Comparison of ENCODE assay signal across 13 mouse cellular contexts in the genomic region with DNA sequence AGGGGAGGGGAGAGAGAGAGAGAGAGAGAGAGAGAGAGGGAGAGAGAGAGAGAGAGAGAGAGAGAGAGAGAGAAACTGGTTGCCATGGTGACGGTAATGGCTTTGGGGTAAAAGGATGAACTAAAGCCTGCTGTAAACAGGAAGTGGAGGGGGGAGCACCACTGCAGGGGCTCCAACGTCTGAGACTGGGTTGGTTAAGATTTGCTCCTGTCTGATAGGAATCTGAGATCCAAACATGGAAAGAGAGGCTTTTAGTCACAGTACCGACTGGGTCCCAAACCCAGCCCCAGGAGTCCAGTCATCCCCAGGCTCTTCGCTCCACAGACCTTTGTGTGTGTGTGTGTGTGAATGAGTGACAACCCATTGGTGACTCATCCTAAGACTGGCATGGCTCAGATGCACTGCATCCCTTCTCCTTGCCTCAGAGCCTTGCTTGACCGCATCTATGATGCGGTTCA. TPM values are rescaled to one million over a fixed set of nuclear protein-coding genes. Genes with fewer than 3 reads are reported as not detected.
DNase-seq lines count a peak whose midpoint lies in the region; ATAC-seq and TF ChIP-seq lines count a peak whose summit lies in the region.
"Had no signal": no experiment of that assay in that cellular context is flagged by ENCODE, and none has a peak within 500 bp of the region (broad histone marks: within the 10 kb centered on the region; RNA-seq: fewer than 3 reads in every experiment).

No protein-coding gene starts in this region.

- WGBS in limb, embryonic 12.5 days = 55% methylated on average over 6 of the region's 6 CpGs
- 54% methylated on average over 6 of the region's 6 CpGs for WGBS in limb, embryonic 10.5 days
- WGBS in intestine, embryonic 15.5 days = 40% methylated on average over 6 of the region's 6 CpGs

- DNase-seq in limb, embryonic 10.5 days (ENCODE audit: low spot score) = no peak
- DNase-seq in 416B (ENCODE audit: low read depth) (peak; percentile 67), NIH3T3 (ENCODE audit: low read depth) (peak; percentile 31)
- peak; percentile 18 for DNase-seq in retina, embryonic 14.5 days (ENCODE audit: low spot score)
- DNase-seq in gastrocnemius, adult 2 months = no peak
- DNase-seq in kidney, postnatal 25 days = no peak
- DNase-seq: kidney, postnatal 36 days had no signal

- H3K36me3 ChIP-seq in limb, embryonic 12.5 days = peaks cover 27% of the 10 kb centered on the region
- H3K36me3 ChIP-seq in limb, embryonic 10.5 days = peaks cover 35% of the 10 kb centered on the region
- H3K36me3 ChIP-seq in intestine, embryonic 15.5 days = peaks cover 8% of the 10 kb centered on the region

- H3K4me3 ChIP-seq in limb, embryonic 12.5 days (replicated peaks) = no peak overlapping the region
- no peak overlapping the region for H3K4me3 ChIP-seq in limb, embryonic 10.5 days
- no peak overlapping the region for H3K4me3 ChIP-seq in gastrocnemius, adult 2 months
- H3K4me3 ChIP-seq in intestine, embryonic 15.5 days (replicated peaks) = no peak overlapping the region
- H3K4me3 ChIP-seq: hindbrain, embryonic 13.5 days; liver, embryonic 15.5 days; stomach, embryonic 15.5 days had no signal

- no peak for TF ChIP-seq CTCF in gastrocnemius, adult 2 months (IDR thresholded peaks at IDR 0.05)

- peaks cover 24% of the 10 kb centered on the region for H3K4me1 ChIP-seq in limb, embryonic 12.5 days (replicated peaks)
- H3K4me1 ChIP-seq in limb, embryonic 10.5 days = peaks cover 40% of the 10 kb centered on the region
- H3K4me1 ChIP-seq in intestine, embryonic 15.5 days (replicated peaks) = peaks cover 14% of the 10 kb centered on the region

- H3K4me2 ChIP-seq in limb, embryonic 12.5 days = no peak overlapping the region
- H3K4me2 ChIP-seq in intestine, embryonic 15.5 days (replicated peaks) = no peak overlapping the region
- H3K4me2 ChIP-seq: hindbrain, embryonic 13.5 days; liver, embryonic 15.5 days; stomach, embryonic 15.5 days had no signal

- H3K9ac ChIP-seq in limb, embryonic 12.5 days (replicated peaks) = no peak overlapping the region
- H3K9ac ChIP-seq in intestine, embryonic 15.5 days = no peak overlapping the region
- H3K9ac ChIP-seq: hindbrain, embryonic 13.5 days; liver, embryonic 15.5 days; stomach, embryonic 15.5 days had no signal

- no peaks in the 10 kb centered on the region for H3K9me3 ChIP-seq in limb, embryonic 12.5 days
- H3K9me3 ChIP-seq in limb, embryonic 10.5 days (replicated peaks) = no peaks in the 10 kb centered on the region
- H3K9me3 ChIP-seq in intestine, embryonic 15.5 days = no peaks in the 10 kb centered on the region
- H3K9me3 ChIP-seq: hindbrain, embryonic 13.5 days; liver, embryonic 15.5 days; stomach, embryonic 15.5 days had no signal

- 0 out of 2 replicates have a peak overlapping the region, but pooled peaks have one; percentile 7 for H3K27ac ChIP-seq in limb, embryonic 12.5 days
- H3K27ac ChIP-seq in limb, embryonic 10.5 days = no peak overlapping the region
- no peak overlapping the region for H3K27ac ChIP-seq in gastrocnemius, adult 2 months
- H3K27ac ChIP-seq in intestine, embryonic 15.5 days = no peak overlapping the region
- H3K27ac ChIP-seq: hindbrain, embryonic 13.5 days; liver, embryonic 15.5 days; stomach, embryonic 15.5 days had no signal

- intact Hi-C loops in gastrocnemius, adult 2 months (cut with DNase I) = no loop called here

- H3K27me3 ChIP-seq in limb, embryonic 12.5 days = peaks cover 45% of the 10 kb centered on the region
- H3K27me3 ChIP-seq in limb, embryonic 10.5 days (ENCODE audit: low read depth, poor library complexity, severe bottlenecking) = peaks cover 41% of the 10 kb centered on the region
- peaks cover 31% of the 10 kb centered on the region for H3K27me3 ChIP-seq in intestine, embryonic 15.5 days (replicated peaks)

- ATAC-seq in limb, embryonic 12.5 days (ENCODE audit: insufficient number of reproducible peaks, insufficient read depth, low FRiP score, low TSS enrichment, low read depth) = no peak
- no peak for ATAC-seq in intestine, embryonic 15.5 days

RNA-seq across cellular contexts. Expression of a gene that starts 1.7 kb away (rescaled TPM):
- polyA plus RNA-seq in limb, embryonic 12.5 days (2016; fragmentation: Nextera tagmentation; extraction: Ambion mirVana) = 1.6 and 2.5 TPM in 2 replicates
- 0.49 and 0.93 TPM in 2 replicates for polyA plus RNA-seq in limb, embryonic 10.5 days (2016; fragmentation: Nextera tagmentation; extraction: Ambion mirVana)
- total RNA-seq in gastrocnemius, adult 2 months (2021) = under 1 TPM in 1 of 2 experiments, not detected in 1; 0.08 TPM
- polyA plus RNA-seq in intestine, embryonic 15.5 days (2015; fragmentation: Nextera tagmentation; extraction: Ambion mirVana) = 4.0 and 4.3 TPM in 2 replicates

RNA-seq across cellular contexts. Expression of a gene that starts 16.6 kb away (rescaled TPM):
- polyA plus RNA-seq in limb, embryonic 12.5 days (2016; fragmentation: Nextera tagmentation; extraction: Ambion mirVana) = 811 and 887 TPM in 2 replicates
- 974 and 998 TPM in 2 replicates for polyA plus RNA-seq in limb, embryonic 10.5 days (2016; fragmentation: Nextera tagmentation; extraction: Ambion mirVana)
- 10 to 100 TPM; 59.4 to 68.5 TPM for total RNA-seq in gastrocnemius, adult 2 months (2021)
- polyA plus RNA-seq in intestine, embryonic 15.5 days (2015; fragmentation: Nextera tagmentation; extraction: Ambion mirVana) = 490 and 556 TPM in 2 replicates

RNA-seq across cellular contexts. Expression of a gene that starts 17.9 kb away (rescaled TPM):
- 63.8 and 66.4 TPM in 2 replicates for polyA plus RNA-seq in limb, embryonic 12.5 days (2016; fragmentation: Nextera tagmentation; extraction: Ambion mirVana)
- 74.6 and 76.6 TPM in 2 replicates for polyA plus RNA-seq in limb, embryonic 10.5 days (2016; fragmentation: Nextera tagmentation; extraction: Ambion mirVana)
- total RNA-seq in gastrocnemius, adult 2 months (2021) = 10 to 100 TPM; 16.3 to 17.5 TPM
- 37.7 and 38.5 TPM in 2 replicates for polyA plus RNA-seq in intestine, embryonic 15.5 days (2015; fragmentation: Nextera tagmentation; extraction: Ambion mirVana)

RNA-seq across cellular contexts. Expression of a gene that starts 17.9 kb away (rescaled TPM):
- polyA plus RNA-seq in limb, embryonic 12.5 days (2016; fragmentation: Nextera tagmentation; extraction: Ambion mirVana) = 30.4 and 34.0 TPM in 2 replicates
- polyA plus RNA-seq in limb, embryonic 10.5 days (2016; fragmentation: Nextera tagmentation; extraction: Ambion mirVana) = 34.6 and 35.0 TPM in 2 replicates
- total RNA-seq in gastrocnemius, adult 2 months (2021) = 10 to 100 TPM; 14.9 to 16.5 TPM
- 40.6 and 42.7 TPM in 2 replicates for polyA plus RNA-seq in intestine, embryonic 15.5 days (2015; fragmentation: Nextera tagmentation; extraction: Ambion mirVana)

RNA-seq across cellular contexts. Expression of a gene that starts 40.4 kb away (rescaled TPM):
- polyA plus RNA-seq in limb, embryonic 12.5 days (2016; fragmentation: Nextera tagmentation; extraction: Ambion mirVana) = not detected in 2 replicates
- polyA plus RNA-seq in limb, embryonic 10.5 days (2016; fragmentation: Nextera tagmentation; extraction: Ambion mirVana) = not detected in 2 replicates
- under 1 TPM; 0.20 to 0.70 TPM for total RNA-seq in gastrocnemius, adult 2 months (2021)
- 0.62 TPM in 1 of 2 replicates, not detected in the other for polyA plus RNA-seq in intestine, embryonic 15.5 days (2015; fragmentation: Nextera tagmentation; extraction: Ambion mirVana)
- polyA plus RNA-seq: cortical plate, adult 2 months; hindbrain, embryonic 13.5 days had no signal

Comparison
In these comparisons a context has a peak if more than half of its experiments do, and no peak if none do; other contexts are left out.
1. DNase-seq: peak in 416B (single experiment), NIH3T3 (single experiment) and retina, embryonic 14.5 days (single experiment); none in limb, embryonic 10.5 days (single experiment), gastrocnemius, adult 2 months (single experiment) and kidney, postnatal 25 days (0 of 2).